Mouse (Mus musculus) gastrocnemius, postnatal 4 days (tissue): ENCODE measurements around the gene Tpst2. TPM values are rescaled to one million over a fixed set of nuclear protein-coding genes. Genes with fewer than 3 reads are reported as not detected.
A peak's percentile ranks its signal among the peaks of the same experiment; 100 is the strongest.

Source experiments
- DNase-seq, 2 experiments: peaks; one replicate each; pipeline ENCODE4 v3.0.0; 2021 to 2022; ENCODE audit warnings: low spot score in 2 of 2, mixed read lengths in 2 of 2
- total RNA-seq, 2 experiments: library from RNA; stranded (reverse); gene quantifications; 2 replicates each; pipeline ENCODE4 v1.2.3; 2021

Gene Tpst2
- total RNA-seq, 2 experiments from 2014 or later, result 25.4 to 26.2 TPM

DNA sequence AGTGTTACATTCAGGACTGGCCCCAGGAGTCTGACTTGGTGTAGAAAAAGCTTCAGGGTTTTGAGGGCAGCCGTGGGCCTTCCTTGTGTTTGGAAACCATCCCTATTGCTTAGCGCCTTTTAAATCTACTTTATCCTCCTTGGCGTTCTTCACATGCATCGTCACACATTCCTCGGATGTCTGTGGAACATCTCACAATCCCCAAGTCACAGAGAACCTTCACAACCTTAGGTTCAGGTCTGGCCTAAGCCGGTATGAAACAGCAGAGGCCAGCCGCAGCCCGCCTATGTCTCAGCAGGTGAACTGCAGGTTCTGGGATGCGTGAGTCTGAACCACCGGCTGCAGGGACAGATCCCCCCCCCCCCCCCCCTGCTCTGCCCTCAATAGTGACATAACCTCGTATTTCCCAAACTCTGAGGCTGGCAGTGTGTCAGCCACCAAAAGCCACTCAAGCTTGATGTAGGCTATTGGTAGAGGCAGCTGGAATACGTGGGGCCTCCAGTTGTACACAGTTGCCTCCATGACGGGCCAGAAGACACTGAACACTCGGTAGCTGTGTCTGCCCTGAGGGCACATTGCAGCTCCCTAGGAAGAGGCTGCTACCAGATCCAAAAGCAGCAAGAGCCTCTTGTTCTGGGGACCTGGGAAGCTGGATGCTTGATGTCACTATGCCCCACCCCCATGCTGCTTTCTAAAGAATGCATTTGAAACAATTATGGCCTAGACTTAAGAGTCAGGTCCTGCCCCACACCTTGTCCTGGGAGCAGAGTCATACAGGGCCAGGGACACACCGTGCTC lies 4.6 kb downstream of the Tpst2 start:
- no peak for DNase-seq

DNA sequence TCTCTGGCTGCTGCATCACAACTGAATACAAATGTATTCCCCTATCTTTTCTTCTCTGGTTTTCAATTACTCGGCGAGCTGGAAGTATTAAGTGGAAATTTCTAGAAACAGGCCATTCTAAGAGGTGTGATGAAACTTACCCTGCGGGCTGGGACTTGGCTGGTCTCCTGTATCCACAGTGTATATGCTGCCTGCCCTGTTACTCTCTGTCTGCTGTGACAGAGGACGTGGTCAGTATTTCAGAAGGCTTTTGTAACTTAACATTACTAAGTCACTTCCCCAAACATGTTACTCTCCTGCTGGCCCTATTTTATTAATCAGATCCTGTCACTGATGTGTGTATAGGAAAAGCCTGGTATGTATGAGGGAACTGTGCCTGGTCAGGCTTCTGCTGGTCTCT lies 5.2 kb downstream of the Tpst2 start:
- DNase-seq, result no peak

DNA sequence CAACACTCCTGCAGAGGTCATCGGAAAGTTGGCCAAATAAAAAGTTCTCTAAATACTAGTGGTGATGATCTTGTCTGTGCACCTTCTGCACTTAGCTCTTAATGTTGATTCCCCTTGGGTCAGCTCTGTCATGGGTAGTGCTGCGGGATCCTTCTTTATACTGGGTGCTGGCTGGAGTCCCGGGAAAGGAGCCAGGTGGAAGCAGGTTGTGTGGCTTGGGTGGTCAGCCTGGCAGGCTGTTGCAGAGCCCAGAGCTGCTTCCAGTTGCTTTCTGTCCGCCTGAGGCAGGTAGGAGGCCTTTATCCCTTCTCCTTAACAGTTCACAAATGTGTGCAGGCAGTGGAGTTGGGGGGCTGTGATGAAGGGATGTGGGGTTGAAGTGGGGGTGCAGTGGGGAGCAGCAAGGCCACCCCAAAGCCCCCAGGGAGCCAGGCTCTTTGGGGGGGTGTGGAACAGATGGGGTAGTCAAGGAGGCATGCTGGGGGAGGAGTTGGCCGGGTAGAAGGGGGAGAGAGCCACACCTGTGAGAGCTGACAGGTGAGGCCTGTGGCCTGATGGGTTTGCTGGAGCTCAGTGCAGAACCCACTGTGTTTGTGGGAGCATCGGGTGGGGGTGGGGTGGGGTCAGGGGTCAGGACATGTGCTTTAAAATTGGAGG lies 5.8 kb downstream of the Tpst2 start:
- DNase-seq, result no peak

DNA sequence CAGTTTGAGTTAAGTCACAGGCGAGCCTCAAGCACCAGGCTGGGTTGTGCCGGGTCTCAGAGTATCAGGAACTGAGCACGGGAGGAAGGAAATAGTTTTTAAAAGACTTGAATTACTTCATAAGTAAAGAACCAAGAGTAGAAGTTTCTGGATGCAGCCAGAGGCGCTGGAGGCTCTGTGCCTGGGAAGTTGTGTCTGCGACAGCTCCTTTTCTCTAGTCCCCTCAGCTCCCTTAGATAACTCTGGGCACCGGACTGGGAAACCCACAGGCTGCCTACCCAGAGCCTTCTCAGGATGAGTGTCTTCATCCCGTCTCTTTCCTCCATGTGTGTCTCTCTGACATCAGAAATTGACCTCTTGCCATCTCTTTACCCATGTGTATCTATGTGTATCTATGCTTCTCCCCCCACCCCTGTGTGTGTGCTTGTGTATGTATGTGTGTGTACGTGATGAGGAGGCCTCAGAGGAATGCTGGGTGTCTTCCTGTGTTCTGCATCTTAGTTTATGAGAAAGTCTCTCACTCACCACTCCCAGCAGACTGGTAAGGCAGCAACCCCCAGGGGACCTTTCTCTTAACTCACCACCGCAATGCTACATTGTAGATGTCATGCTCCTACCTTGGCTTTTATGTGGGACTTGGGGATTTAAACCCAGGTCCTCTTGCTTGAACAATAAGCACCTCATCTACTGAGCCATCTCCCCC lies 6.4 kb downstream of the Tpst2 start:
- DNase-seq, result no peak

DNA sequence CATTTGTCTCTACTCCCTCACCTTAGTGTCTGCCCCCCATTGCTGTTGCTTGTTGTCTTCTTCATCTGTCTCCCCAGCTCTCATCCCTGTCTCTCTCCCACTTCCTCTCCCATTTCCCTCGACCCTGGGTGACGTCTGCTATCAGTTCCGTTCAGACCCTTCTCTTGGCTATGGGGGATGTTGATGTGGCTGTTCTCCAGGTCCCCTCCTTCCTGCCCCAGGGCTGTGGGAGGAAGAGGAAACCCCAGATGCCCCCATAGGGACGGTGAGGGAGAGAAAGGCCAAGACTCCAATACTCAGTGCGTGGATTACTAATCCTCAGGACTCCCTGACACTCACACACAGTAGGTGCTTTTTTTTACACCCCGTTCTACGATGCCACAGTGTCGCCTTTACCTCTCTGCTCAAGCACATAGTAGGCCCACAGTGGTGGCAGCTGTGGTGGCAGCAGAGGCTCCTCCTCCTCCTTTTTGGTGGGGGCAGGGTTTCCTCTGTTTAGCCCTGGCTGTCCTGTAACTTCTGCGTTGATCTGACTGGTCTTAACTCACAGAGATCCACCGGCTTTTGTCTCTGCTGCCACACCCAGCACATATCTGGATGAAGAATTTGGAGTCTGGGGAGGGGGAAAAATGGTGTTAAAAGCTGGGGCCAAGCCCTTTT lies 7.2 kb downstream of the Tpst2 start:
- DNase-seq, result no peak

DNA sequence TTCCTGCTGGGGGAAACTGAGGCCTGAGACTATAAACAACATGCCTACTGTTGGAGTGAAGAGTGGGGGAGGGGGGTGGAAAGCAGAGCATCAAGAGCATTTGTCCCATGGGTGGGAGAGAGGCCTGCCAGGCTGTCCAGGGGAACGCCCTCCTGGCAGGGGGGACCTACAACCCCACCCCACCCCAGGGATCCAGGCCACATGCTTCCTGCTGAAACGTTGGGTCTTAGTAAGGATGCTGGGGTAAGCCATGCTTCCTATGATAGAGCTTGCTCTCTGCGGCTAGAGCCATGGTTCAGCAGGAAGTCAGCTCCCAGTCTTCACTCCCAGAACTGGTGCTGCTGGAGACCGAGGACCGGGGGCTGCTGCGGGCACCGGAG lies 7.7 kb downstream of the Tpst2 start:
- no peak for DNase-seq

DNA sequence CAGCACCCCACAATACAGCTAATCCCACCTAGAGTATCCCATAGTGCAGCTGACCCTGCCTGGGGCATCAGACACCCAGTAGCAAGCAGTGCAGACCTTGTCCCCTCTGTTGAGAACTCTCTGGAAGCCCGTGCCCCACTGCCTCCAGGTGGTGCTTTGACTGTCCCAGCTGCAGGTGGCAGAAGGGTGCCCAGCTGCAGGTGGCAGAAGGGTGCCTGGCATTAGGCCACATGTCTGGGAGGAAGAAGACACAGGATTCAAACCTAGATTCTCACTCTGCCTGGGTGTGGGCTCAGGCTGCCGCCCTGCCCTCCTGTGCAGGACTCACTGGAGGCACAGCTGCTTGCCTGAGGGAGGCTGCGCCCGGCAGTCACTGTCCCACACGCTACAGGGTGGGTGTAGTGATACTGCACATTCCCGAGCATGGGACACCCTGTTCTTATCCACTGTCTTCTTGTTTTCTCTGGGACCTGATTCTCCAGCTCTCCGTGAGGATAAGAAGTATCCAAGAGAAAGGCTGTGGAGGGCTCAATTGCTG lies 9.1 kb downstream of the Tpst2 start:
- no peak for DNase-seq

DNA sequence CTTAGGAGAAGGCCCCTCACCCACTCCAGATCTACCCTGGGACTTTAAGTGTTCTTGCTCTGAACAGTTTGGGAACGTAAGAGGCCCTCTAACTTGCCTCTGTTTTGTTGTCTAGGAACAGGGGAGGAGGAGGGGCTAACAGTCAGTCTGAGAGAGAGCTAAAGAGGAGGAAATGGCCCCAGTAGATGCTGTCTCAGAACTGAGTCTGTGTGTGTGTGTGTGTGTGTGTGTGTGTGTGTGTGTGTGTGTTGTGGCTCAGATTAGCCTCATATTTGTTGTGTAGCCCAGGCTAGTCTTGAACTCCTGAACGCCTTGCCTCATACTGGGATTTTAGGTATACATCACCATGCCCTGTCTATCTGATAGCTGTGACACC lies 10.1 kb downstream of the Tpst2 start:
- no peak for DNase-seq

DNA sequence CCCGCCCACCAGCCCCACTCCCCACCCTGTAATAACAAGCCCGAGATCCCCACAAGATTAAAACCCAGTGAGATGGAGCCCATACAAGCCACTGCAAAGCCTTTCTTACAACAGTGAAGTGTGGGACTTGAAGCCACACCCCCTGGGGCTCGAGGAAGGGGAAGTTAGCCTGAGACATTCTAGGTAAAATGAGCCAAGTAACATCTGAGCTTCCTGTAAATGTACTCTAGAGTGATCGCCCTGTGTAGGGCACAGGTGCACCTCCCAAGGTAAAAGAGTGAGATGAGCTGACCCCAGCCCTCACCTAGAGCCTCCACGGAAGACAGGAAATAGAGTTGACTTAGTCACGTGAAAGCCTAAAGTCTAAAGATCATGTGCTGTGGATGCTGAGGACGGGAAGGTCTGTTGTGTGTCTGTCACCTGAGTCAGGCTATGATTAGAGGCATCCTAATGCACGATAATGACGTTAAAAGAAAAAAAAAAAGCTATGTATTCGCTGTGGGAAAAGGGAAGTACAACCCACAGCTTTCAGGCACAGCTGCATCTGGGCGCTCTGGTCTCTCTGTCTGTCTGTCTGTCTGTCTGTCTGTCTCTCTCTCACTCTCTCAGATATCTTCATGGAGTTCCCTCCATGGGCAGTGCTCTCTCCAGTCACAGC lies 10.6 kb downstream of the Tpst2 start:
- no peak for DNase-seq

DNA sequence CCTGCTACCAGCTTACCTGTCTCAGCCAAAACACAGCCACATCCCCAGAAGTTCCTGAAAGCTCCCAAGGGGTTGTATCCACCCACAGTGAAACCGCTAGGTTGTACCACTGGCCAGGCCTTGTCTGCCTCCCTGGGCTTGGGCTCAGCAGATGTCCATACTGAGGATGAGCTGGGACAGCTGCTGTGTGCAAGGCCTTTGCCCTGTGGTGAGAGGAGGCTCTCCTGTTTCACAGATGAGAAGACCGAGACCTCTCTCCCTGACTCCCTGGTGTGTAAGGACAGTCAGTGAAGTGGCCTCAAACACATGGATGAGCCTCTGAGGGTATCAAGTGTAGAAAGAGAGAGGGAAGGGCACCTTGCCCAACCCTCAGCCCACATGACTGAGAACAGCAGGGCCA lies 11.2 kb downstream of the Tpst2 start:
- no peak for DNase-seq

DNA sequence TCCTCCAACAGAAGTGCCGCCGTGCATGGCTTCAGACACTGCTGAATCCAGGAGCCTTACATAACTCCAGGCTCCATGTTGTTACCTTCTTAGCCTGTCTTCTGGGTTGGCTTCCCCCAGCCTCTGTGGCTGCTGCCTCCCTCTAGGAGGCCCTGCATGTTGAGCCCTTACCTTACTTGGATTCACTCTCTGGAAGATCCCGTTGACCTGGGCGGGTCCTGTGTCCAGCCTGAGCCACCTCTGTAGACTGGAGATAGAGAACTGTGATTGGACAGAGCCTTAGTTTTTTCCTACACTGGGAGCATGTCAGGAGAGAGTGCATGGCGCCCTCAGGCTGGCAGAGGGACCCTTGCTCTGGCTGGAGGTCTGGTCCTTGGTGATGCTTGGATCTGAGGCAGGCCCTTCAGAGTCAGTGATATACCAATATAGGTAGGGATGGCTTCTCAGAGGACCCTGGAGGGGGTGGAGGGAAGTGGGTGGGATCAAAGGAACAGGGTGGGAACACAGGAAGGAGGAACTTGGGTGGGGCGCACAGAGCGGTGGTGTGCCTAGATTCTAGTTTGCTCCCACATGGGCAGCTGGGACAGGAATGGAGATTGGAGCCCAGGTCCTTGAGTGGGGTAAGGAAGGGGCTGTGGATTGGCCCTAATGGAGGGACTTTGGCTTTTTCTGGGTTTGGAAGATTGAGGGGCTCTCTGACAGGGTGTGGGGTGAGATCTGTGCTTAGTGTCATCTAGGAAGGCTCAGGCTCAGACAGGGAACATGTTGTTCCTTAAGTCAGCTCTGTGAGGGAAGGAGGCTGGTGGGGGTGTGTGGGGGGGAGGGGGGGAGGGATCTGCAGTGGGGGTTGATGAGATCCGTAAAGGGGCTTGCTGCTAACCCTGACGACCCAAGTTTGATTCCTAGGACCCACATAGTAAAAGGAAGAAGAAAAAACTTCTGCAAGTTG lies 12.0 kb downstream of the Tpst2 start:
- DNase-seq, result no peak

DNA sequence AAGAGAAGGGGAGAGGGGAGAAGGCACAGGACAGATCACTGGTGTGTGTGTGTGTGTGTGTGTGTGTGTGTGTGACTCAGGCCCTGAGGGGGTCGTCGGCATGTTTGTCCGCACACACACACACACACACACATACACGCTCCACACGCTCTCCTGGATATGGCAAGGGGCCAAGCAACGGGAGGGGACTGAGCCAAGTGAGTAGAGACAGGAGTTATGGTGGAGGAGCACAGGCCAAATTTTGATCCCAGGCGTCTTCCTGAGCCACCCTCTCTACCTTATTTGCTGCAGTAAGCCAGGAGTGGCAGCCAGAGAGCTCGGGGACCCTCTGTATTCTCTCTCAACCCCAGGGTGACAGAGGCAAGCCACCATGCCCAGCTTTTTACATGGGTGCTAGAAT lies 12.7 kb downstream of the Tpst2 start:
- no peak for DNase-seq

DNA sequence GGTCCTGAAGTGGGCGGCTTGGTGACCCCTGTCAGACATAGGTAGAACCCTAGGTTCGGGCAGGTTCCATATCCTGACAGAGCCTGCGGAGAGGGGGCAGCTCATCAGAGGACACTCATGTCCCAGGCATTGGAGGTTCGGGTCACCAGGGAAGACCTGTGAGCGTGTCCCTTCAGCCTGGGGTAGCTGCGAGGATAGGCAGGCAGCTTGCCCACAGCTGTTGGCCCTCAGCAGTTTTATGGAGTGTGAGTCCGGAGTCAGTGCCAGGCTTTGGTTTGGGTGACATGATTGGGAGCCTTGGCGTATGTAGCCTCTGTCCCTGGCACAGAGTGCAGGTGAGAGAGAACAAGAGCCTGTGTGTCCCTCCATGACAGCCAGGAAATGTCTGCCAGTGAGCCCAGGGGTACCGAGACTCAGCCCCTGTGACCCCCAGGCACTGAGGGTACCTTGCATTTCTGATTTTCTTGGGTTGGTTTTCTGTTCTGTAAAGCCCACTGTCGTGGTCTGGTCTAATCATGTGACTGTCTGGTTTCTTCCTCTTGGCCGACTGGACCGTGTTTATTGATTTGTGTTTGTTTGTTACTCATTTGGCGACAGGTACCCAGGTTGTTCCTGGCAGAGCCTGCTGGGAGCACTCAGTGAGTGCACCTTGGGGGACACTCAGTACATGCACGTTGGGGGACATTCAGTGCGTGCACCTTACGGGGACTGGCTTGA lies 13.5 kb downstream of the Tpst2 start:
- DNase-seq, result peak in 1 of 2 experiments; percentile 42

DNA sequence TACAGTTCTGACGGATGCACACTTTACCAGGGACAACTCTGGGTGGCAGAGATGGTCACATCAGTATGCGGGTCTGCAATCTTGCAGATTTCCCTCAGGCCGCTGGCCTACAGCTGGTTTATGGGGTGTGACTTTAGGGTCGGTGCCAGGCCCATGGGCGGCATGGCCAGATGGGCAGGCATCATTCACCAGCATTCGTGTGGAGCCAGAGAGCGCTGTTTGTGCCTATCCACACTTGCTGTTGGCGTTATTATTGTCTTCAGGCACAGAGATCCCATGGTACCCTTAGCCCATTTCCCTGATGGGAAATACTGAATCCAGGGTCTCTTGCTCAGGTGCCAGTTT lies 14.0 kb downstream of the Tpst2 start:
- no peak for DNase-seq

DNA sequence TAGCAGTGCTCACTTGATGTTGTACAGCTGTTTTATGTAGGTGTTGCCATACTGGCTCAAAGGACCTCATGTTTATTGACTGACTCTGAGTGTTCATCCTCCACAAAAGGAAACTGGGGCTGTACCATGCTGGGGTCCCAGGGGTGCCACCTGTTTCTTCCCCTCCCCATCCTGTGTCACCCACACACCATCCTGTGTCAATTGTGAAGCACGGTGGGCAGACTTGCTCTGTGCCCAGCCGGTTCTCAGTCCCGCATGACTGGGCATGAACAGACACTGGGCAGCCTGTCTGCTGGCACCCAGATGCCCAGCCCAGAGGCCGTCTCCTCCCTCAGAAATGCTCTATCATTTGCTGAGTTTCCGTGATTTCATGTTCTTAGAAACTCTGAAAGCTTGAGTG lies 15.4 kb downstream of the Tpst2 start:
- no peak for DNase-seq

DNA sequence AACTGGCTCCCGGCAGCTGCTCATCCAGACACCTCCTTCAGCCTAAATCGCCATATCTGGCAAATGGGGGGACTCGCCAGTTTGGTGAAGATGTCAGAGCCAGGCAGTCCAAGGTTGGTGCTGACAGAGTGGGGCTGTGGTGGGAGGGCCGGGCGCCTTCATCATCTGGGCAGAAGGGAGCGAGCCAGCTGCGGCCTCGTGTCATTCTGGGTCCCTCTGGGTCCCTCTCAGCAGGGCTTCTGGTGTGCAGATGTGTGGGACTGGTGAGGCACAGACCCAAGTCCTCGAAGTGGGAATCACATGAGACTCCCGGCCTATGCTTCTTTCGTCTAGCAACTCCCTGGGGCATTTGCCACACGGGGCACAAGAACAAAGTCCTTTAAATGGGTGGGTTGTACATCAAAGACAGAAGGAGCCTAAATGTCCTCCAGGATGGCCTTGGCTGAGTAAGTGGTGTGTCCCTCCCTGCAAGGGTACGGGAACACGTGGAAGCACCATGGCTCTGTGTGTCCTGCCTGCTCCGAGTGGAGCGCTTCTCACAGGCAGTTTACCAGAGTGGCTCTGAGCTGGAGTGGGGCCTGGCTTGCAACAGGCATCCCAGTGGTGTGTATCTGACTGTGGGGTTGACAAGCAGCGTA lies 16.0 kb downstream of the Tpst2 start:
- no peak for DNase-seq

DNA sequence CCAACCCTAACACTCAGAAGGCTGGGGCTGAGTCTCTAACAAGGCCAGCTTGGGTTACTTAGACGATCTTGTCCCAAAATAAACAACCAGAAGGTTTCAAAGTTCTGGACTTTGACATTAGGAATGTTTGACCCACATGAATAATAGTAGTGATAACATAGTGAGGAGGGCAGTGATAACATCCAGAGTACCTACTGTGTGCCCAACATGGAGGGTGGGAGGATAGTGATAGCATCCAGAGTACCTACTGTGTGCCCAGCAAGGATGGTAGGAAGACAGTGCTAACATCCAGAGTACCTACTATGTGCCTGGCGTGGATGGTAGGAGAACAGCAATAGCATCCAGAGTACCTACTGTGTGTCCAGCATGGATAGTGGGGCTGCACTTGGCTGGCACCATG lies 17.3 kb downstream of the Tpst2 start:
- no peak for DNase-seq

DNA sequence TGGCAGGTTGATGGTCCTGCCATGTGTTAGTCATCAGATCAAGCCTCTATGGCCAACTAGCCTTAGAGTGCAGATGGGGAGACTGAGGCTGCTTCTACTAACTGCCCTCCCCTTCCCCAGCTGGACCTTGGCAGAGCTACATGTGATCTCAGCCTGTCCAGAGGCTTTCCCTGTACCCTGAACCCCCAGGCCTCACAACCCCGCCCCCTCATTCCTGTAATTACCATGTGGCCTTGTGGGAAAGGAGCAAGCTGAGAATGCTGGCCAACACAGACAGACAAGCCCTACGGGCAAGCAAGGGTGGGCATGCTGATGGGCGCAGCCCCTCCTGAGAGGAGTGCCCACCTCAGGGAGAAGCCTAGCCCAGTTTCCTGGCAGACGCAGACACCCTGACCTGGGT lies 18.2 kb downstream of the Tpst2 start:
- DNase-seq, result no peak

DNA sequence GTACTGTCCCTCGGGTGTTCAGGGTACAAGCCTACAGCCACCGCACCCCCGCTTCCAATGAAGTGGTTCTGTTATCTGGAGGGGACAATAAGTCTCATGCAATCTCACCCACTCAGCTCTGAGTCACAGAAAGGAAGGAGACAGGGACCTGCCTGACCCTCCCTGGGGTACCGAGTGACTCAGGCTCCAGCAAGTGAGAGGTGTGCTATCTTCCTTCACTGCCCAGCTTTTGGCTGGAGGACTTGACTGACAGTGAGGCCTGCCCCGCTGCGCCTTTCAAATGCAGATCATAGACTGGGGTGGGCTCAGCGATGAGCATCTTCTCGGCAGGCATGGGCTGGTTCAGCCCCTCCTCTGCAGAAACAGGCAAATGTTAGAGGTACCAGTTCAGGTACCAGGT lies 18.7 kb downstream of the Tpst2 start:
- DNase-seq, result no peak
